Mouse (Mus musculus): ENCODE results near the gene Aebp2. TPM values are rescaled to one million over a fixed set of nuclear protein-coding genes. Genes with fewer than 3 reads are reported as not detected.

The Aebp2 gene
- polyA plus RNA-seq (2015; fragmentation: Illumina TruSeq; extraction: RNeasy Lipid Tissue Mini Kit (QIAGEN cat#74804); ENCODE audit: insufficient read depth, low read depth, low replicate concordance) = 6.2 TPM

DNA sequence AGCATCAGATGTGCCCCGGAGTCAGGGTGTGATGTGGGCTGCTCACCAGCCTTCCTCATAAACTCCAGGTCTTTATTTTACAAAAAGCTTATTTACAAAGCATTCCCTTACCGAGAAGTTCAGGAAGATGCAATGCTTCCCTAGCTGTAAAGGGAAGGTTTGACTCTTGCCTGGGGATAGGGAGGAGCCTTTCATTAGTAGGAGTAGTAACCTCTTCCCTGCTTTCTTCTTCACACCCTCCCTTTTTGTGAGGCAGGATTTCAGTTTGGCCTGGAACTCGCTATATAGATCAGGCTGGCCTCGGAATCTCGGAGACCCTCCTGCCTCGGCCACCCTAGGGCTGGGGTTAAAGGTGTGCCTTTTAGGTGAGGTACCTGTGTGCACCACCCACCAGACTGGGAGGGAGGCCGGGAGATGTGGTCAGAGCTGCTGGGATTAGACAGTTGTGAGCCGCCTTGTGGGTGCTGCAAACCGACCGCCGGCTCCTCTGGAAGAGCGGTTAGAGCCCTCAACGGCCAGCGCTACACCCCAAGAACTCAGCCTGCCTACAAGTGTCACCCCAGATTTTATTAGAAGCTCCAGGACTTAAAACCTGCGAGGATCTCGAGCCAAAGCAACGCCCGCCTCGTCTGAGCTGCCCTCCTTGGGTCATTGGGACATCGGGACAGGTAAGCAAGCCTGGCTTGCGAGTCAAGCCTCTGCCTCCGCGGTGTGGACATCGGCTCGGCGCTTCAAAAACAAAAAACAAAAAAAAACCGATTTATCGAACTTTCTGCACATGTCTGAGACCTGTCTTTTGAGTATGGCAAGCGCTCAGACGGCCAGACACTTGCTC, at the start of gene Aebp2:
TSS of gene Aebp2 (plus strand) at position 273 of the 835 bp plus-strand sequence.

Other genes with a start within 250 kb of the Aebp2 start
- 11.6 TPM for gene Plekha5, start 198.6 kb upstream of the Aebp2 start, polyA plus RNA-seq (2015; fragmentation: Illumina TruSeq; extraction: RNeasy Lipid Tissue Mini Kit (QIAGEN cat#74804); ENCODE audit: insufficient read depth, low read depth, low replicate concordance)
- gene Gm11077, start 106.6 kb downstream of the Aebp2 start, polyA plus RNA-seq (2015; fragmentation: Illumina TruSeq; extraction: RNeasy Lipid Tissue Mini Kit (QIAGEN cat#74804); ENCODE audit: insufficient read depth, low read depth, low replicate concordance) = not detected

Measured in pancreas, adult 10 weeks (tissue).